Mouse (Mus musculus): ENCODE measurements around the gene Arl14.

Arl14 gene

DNA sequence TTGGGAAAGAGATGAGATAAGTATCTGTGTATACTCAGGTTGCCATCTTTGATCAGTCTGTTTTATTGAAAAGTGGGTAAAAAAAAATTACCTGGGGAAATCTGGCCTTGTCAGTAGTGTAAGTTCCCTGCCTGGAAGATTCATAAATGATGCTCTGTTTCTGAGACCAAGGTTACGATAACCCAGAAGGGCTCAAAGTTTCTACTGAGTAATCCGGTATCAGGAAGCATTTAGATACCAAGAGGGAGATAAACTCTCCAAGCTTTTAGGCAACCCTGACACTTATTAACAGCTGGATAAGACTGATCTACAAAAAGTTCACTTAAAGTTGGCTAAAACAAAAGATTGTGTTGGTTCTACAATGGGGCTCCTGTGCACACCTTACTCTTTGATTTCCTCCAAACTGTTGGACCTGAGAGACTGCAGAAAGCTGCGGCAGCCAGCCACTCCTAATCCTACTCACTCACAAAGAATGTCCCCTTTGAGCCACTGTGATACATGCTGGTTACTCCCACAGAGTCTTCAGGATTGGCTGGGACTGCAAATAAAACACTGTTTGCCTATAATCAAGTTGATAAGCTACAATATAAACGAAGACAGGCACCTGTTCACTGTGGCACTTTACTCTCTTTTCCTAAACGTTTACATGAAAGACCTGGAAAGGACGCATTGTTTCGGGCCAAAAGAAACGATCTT lies at the start of gene Arl14:
TSS of gene Arl14 (plus strand) at position 614 of the 696 bp plus-strand sequence.
- no peak for DNase-seq (ENCODE audit: low spot score in 2 of 2)

DNA sequence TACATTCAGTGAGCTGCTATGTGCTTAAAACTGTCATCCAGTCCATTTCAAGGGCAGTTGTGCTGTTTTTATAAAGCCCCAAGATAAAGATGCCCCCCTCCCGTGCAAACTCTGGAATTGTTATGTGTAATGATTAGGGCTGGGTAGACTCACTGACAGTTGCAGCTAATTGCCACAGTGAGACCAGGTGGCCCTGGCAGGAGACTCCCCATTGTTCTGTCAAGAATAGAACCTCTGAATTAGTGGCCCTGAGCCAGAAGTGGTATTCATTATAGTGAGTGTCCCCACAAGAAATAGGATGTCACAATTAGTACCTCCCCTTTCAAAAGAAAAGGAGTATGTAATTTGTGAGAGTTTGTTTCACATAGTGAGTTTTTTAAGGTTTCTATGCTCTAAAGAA lies 47.0 kb upstream of the Arl14 start:
- no peak for DNase-seq (ENCODE audit: low spot score in 2 of 2)

DNA sequence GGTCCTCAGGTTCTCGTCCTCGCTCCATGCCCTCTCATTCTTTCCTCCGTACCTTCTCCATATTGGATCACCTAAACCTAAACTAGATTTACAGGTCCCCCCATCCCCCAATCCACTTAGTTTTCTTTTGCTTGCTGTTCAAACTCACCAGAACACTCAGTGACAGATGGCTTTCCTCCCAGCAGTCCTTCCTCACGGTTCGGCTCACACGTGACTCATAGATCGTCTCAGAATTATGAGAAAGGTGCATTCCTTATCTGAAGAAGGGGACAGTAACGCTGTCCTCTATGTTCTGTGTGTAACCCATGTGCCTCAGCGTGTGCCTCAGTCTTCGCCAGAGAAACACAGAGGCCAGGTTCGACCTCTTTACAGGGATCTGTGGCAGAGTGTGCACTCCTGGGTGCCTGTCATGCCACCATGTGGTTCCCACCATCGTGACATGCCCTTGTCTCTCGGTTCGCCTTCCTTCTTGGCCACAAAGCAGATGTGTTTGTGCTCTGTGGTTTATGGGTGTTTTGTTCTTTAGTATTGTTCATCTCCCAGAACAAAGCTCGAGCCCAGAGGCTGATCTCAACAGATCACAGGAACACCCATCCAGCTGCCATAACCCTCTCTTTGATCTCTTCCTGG lies 44.9 kb upstream of the Arl14 start:
- no peak for DNase-seq (ENCODE audit: low spot score in 2 of 2)

DNA sequence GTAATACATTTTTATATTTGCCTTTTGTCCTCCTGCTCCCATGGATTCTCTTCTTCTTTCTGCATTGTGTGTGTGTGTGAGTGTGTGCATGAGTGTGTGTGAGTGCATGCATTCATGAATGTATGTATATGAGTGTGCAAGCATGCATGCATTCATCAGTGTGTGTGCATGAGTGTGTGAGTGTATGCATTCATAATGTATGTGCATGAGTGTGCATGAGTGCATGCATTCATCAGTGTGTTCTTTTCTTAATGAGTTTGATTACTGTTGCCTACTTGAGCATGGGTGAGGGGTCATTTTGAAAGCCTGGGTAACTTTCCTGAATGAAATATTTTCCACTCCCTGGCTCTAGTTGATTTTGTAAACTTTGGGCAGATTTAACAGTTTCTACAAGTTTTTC lies 44.3 kb upstream of the Arl14 start:
- DNase-seq (ENCODE audit: low spot score in 2 of 2): no peak

DNA sequence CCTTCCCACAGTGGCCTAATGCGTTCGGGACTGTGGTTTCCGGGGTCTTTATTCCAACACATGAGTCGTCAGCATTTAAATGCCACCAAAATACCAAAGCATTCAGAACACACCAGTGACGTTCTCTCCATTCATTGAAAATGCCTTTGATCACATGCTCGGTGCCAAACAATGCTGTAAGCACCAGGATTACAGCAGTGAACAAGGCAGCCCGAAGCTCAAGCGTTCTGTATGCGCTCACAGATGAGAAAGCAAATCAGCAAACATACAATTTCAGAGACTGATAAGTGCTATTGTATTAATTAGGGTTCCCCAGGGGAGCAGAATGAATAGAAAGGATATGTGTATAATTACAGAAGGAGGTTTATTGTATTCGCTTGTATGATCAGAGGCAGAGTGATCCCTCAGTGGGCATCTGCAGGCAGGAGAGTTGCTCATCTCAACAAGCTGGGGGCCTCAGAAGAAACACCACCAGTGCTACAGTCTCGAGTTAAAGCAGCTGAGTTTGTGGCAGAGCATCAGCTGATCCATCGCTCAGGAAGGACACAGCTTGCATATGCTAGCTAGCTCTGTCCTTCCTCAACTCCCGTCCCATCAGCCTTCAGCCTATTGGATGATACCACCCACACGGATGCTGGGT lies 43.7 kb upstream of the Arl14 start:
- DNase-seq (ENCODE audit: low spot score in 2 of 2): no peak

DNA sequence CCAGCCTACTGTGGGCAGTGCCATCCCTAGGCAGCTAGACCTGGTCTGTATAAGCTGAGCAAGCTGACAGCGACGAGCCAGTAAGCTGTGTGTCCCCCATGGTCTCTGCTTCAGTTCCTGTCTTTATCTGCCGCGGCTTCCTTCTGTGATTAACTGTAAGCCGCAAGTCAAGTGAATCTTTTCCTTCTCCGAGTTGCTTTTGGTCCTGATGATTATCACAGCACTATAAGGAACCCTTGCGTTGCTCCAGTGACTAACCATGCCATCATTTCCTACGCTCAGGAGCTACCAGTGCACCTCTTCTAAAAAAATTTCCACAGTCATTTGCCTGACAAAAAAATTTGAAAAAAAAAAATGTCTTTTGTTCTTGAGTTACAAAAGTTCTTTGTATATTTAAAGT lies 40.7 kb upstream of the Arl14 start:
- no peak for DNase-seq (ENCODE audit: low spot score in 2 of 2)

DNA sequence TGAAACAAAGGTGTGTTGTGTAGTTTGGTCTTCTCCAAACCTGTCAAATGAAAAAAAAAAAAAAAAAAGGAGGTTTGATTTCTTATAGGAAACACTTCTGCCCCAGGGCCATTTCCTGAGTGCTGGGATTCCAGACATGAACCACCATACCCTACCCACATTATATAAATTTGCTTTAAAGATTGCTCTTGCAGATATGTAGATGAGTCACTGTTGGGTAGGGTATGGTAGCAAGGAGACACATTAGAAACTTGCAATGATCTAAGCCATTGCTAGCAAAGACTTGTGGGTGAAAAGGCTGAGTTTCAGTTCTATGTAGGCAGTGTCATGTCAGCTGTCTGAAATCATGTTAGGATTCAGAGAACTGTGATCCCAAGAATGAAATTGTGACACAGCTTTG lies 40.0 kb upstream of the Arl14 start:
- DNase-seq (ENCODE audit: low spot score in 2 of 2): no peak

DNA sequence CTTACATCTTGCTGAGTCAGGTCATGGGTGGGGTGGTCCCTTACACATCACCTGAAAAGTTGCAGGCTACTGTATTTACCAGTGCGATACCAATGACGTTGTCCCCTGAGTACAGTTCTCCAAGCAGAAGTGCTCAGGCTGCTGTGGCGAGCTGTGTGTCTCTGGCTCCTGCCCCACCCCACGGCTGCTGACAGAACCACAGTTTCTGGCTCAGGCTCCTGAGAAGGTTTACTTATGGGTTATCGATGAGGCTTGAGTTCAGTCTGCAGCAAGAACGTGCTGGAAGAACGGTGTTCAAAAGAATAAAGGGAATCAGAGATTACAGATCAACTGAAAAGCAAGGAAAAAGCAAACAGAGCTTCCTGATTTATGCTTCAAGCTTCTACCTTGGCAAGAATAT lies 37.0 kb upstream of the Arl14 start:
- no peak for DNase-seq (ENCODE audit: low spot score in 2 of 2)

DNA sequence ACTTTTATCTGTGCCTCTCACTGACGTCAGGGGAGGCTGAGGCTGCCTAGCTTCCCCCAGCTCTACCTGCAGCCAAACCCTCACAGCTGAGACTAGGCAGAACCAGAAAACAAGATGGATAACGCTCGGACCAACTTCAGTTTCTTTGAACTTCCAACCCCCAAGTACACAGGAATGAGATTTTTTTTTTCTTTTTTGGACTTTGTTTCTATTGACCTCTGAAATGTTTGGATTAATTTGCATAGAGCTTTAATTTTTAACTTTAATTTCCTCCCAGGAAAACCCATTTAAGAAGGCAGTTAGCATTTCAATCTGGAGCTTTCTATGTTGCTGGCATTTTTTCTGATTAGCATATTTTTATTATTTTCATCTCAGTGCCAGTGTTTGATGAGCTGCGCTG lies 36.2 kb upstream of the Arl14 start:
- DNase-seq (ENCODE audit: low spot score in 2 of 2): no peak

DNA sequence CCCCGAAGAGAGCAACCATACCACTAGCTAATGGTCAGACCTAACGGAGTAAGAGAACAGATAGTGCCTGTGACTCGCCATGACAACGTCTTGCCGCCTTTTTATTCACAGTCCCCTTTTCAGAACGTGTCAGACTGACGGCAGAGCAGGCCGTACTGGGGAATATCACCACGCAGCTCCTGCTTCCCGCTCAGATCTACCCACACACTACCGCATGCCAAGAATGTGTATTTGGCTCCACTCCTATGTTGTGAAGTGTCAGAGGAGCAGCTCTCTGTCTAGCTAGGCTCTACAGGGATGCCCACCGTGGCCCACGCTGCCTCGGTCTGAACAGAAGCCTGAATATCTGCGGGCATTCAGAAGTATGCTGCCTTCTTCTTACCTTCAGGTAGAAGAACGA lies 35.6 kb upstream of the Arl14 start:
- peak; percentile 3 to 28 for DNase-seq (ENCODE audit: low spot score in 2 of 2)

DNA sequence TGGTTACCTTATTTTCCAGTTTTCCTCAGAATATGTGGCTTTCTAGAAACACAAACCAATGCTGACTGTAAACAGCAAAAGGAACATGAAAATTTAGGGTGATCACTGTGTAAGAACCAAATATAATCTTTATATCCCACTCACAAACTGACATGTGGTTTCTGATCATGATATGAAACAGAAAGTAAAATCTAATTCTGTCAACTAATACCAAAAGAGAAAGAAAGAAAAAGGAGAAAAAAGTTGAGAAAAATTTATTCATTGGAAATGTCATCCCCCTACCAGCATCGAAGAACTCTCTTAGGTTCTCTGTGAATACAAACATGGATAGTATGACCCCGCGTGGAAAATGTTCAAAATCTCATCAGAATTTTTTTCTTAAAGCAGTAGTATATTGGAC lies 29.2 kb upstream of the Arl14 start:
- no peak for DNase-seq (ENCODE audit: low spot score in 2 of 2)

DNA sequence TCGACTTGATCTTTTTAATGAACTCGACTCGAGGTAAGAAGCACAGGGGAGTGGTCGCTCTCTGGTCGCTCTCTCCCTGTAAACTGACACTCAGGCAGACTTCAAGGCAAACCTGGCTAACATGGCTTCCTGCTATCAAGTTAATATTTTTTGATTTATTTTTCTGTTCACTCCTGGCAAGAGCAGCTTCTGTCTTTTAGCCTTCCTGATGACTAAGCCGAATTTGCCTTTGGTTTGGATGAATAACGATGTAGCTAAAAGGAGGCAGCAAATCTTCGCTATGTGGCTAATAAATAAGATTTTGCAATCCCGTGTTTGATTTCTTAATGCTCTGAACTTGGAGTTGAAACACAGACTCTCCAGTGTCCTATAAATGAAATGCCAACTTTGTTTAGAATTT lies 27.7 kb upstream of the Arl14 start:
- no peak for DNase-seq (ENCODE audit: low spot score in 2 of 2)

DNA sequence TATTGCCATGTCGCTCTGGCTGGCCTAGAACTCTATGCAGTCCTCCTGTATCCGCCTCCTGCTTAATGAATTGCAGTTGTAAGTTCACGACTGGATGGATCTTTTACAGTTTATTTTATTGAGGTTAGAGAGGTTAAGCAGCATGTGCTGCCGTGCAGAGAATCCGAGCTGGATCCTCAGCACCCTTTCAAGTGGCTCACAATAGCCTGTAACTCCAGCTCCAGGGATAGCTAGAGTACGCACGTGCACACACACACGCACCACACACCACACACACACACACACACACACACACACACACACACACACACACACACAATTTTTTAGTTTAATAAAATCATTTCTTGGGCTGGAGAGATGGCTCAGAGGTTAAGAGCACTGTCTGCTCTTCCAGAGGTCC lies 27.0 kb upstream of the Arl14 start:
- DNase-seq (ENCODE audit: low spot score in 2 of 2): no peak

DNA sequence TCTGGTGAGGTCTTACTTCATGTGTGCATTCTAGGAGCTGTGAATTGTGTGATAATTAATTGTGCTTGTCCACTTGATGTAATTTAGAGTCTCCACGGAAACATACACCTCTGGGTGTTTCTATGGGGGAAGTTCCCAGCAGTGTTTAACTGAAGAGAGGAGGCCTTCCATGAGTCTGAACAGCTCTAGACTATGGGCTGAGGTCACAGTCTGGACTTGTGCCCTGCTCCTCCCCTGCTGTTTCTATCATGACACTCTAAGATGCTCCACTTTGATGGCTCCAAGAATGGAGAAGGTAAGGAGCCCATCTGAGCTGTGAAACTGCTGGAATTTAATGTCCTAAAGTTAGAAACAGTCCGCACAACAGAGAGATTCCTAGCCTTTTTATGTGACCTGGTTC lies 24.1 kb upstream of the Arl14 start:
- DNase-seq (ENCODE audit: low spot score in 2 of 2): no peak

DNA sequence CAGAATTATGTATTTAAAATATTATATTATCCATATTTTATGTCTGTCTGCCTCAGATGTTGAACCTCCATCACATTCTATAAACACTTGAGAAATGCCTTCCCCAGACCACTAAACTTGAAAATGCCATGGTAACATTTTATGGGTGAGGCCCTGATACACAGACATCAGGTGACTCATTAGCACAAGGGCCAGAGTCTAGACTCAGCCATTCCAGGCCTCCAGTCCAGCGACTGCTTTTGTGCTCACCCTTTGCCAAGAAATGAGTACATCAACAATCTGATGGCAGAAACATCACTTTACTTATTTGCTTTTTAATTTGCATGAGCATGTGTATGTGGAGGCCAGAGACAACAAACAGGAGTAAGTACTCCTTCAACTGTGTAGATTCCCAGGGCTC lies 22.0 kb upstream of the Arl14 start:
- DNase-seq (ENCODE audit: low spot score in 2 of 2): no peak

DNA sequence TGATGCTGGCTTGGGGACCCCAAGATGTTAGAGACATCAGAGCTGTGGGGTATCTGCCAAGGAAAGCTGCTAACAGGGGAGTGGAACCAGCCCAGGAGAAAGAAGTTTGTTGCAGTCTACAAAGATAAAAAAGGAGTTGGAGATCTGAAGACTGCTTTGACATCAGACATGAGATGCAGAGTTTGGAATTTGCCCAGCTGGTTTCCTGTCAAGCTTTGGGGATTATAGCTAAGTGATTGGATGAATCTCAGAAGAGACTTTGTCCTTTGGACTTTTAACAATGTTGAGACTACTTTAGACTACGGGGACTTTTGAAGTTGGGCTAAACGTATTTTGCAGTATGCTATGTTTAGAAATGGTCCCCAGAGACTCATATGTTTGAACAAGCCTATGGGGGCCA lies 21.0 kb upstream of the Arl14 start:
- DNase-seq (ENCODE audit: low spot score in 2 of 2): no peak

DNA sequence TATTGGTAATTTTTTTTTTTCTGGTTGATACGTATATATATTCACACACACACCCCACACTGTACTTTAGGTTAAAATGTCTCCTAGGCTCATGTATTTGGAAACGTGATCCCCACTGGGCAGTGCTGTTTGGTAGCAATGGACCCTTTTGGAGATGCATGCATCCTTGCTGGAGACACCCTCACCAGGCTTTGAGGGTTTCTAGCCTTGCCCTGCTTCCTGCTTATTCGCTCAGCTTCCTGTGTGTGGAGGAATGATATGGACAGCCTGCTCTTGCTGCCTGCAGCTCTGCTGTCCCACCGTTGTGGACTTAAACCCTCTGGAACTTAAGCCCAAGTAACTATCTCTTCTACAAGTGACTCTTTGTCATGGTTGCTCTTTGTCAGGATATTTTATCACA lies 19.3 kb upstream of the Arl14 start:
- DNase-seq (ENCODE audit: low spot score in 2 of 2): no peak

DNA sequence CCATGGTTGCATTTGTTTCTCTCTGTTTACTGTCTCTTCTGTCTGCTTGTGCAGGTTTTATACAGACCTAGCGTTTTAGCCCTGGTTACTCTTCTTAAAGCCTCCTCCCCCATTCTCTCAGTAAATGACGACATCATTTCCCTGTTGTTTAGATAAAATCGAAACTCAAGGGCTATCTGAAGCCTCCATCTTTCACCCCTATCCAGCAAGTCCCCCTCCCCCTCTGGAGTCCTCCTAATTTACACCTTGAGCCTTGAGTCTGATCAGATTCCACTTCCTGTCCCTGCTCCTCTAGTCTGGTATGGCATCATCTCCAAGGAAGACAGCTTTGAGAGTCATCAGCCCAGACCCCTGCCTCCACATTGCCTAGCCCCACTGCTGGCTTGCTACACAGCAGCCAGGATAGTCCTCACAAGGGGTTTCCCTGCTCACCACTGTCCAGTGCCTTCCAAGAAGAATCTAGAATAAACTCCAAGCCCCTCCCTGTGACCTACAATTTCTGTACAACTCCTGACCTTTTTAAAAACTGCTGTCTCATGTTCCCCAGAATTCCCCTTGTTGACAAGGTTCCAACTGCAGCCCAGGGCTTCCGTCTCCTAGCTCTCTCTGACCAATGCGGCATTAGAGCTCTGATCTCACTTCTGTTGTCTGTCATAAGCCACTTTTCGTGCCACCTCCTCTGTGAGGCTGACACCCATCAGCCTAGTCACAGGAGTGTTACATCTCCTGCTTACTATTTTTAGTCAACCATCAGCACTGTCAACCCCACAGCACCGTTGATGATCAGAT lies 16.8 kb upstream of the Arl14 start:
- no peak for DNase-seq (ENCODE audit: low spot score in 2 of 2)

DNA sequence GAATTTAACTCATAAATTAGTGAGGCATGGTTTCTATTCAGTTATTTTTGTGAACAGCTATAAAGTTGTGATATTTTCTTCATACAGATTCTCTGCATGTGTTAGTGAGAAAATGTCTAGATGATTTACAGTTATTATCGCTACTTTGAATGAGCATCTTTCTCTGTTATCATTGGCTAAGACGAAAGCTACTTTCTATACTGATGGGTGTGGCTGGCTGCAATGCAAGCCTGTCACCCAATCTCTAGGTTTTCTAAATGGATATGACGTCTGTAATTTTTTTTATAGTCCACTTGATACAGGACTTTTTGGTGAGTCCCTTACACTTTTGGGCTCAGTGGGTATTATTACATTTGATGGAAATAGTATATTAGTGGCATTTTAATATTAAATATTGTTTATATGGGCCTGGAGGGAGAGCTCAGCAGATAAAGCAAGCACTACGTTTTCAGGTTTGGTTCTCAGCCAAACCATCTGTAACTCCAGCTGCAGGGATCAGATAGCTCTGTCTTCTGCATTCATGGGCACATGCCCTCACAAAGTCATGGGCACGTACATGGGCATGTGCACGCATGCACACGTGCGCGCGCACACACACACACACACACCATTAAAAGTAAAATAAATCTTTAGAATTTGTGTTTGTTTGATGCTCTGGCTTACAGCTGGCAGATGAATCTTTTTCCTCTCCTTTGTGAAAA lies 15.9 kb upstream of the Arl14 start:
- no peak for DNase-seq (ENCODE audit: low spot score in 2 of 2)

DNA sequence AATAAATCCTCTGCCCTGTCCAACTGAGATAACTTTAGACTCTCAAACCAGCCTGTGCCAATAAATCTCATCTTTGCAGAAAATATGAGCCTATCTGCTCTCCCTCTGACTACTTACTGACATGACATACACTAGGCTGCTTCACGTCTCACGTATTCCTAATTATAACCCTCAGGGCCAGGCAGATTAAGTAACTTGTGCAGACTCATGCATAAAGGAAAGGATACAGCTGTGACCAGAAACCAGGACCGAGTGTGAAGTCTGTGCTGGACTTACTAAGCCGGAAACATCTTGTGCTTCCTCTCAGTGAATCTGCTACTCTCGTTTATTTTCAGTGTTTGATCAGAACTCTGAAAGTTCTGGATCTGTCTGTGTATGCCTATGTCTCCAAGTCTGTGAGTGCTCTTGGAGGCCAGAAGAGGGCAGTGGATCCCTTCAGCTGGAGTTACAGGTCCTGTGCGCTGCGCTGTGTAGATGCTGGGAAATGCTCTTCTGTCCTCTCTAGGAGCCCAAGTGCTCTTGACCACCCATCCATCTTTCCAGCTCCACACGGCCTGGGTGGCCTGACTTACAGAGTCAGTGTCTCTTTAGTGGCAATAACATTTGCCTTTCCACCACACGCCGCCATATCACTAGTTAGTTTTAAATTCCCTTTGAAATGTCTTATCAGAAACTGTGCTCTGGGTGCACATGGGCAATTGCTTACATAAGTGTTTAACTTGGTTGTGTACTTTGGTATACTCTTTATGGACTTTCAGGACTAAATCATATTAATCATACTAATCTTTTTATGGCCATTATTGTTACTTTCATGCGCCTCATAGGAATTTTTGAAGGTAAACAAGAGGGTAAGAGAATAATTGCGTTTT lies 13.5 kb upstream of the Arl14 start:
- DNase-seq (ENCODE audit: low spot score in 2 of 2): no peak

DNA sequence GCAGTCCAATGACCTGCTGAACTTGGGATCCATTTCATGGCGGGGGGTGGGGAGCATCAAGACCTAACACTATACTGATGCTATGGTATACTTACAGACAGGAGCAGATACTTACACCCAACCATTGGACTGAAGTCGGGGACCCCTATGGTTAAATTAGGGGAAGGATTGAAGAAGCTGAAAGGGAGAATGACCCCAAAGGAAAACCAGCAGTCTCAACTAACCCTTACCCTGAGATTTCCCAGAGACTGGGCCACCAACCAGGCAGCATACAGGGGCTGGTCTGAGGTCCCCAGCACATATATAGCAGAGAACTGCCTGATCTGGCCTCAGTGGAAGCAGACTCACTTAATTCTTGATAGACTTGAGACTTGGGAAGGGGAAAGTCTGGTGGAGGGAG lies 10.0 kb upstream of the Arl14 start:
- DNase-seq (ENCODE audit: low spot score in 2 of 2): no peak

Data from right cerebral cortex, postnatal 36 days (tissue).